Mouse (Mus musculus) testis, adult 2 months (tissue): Measurements from ENCODE around the gene 4930453N24Rik. TPM values are rescaled to one million over a fixed set of nuclear protein-coding genes. Genes with fewer than 3 reads are reported as not detected.

ENCODE experiments used
- H3K27ac ChIP-seq: fragments of 200-500 bp; 2 replicates; pipeline ENCODE4 v1.5.1; 2012; ENCODE audit warnings: low read depth, low read length; ENCODE audit not compliant: control insufficient read depth, insufficient read depth
- H3K27me3 ChIP-seq: fragments of 200-500 bp; 2 replicates; pipeline ENCODE4 v1.6.1; 2012; ENCODE audit warnings: mild to moderate bottlenecking, low read length, moderate library complexity; ENCODE audit not compliant: control insufficient read depth, insufficient read depth
- H3K36me3 ChIP-seq: fragments of 200-500 bp; 2 replicates; pipeline ENCODE4 v1.6.1; 2012; ENCODE audit warnings: mild to moderate bottlenecking, low read length; ENCODE audit not compliant: control insufficient read depth, insufficient read depth
- H3K4me1 ChIP-seq: fragments of 200-500 bp; 2 replicates; pipeline ENCODE4 v1.6.1; 2012; ENCODE audit warnings: low read length; ENCODE audit not compliant: control insufficient read depth, insufficient read depth
- H3K4me3 ChIP-seq: fragments of 200-500 bp; 2 replicates; pipeline ENCODE4 v1.5.1; 2012; ENCODE audit warnings: low read depth, mild to moderate bottlenecking, low read length, moderate library complexity, mixed read lengths; ENCODE audit not compliant: control insufficient read depth
- CTCF ChIP-seq: fragments of 200-500 bp; IDR thresholded peaks from 2 replicates; pipeline ENCODE4 v1.5.1; 2012; ENCODE audit warnings: low read depth, mild to moderate bottlenecking, inconsistent platforms, low read length, moderate library complexity; ENCODE audit not compliant: control insufficient read depth, insufficient read depth, insufficient replicate concordance
- POLR2A ChIP-seq: fragments of 200-500 bp; IDR thresholded peaks from 2 replicates; pipeline ENCODE4 v1.6.1; 2012; ENCODE audit warnings: low read depth, mild to moderate bottlenecking, inconsistent platforms, low read length, moderate library complexity; ENCODE audit not compliant: control insufficient read depth
- polyA plus RNA-seq: library from polyadenylated mRNA; depleted of rRNA; stranded (reverse); fragments of >200 nt; gene quantifications from 2 replicates; pipeline ENCODE4 v1.2.3, GENCODE M21; 2012

4930453N24Rik gene
- polyA plus RNA-seq, 1 experiment, result 159 TPM

DNA sequence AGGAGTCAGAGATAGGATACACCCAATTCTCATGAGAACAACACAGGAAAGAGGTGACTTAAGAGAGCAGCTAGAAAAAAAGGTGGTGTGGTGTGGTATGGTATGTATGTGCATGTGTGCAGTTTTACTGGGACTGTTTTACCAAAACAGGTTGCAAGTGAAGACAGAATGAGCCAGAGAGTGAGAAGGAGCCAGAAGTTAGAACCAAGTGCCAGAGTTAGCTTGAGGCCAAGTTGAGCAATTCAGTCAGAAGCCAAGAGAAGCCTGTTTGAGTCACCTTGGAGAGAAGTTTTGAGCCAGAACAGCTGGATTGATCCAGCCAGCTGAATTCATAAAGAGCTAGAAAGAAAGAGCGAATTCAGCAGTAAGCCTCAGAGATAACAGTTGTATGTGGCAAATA lies 4.6 kb upstream of the 4930453N24Rik start:
- Histone ChIP-seq H3K4me1 (peaks cover 3% of the 10 kb centered on the region; the same call in 1 of the 2 replicates), H3K4me3 (no peak overlapping the region), H3K36me3 (no peaks in the 10 kb centered on the region), H3K27me3 (no peaks in the 10 kb centered on the region), H3K27ac (no peak overlapping the region)
- no peak for TF ChIP-seq POLR2A
- TF ChIP-seq CTCF, result no peak

DNA sequence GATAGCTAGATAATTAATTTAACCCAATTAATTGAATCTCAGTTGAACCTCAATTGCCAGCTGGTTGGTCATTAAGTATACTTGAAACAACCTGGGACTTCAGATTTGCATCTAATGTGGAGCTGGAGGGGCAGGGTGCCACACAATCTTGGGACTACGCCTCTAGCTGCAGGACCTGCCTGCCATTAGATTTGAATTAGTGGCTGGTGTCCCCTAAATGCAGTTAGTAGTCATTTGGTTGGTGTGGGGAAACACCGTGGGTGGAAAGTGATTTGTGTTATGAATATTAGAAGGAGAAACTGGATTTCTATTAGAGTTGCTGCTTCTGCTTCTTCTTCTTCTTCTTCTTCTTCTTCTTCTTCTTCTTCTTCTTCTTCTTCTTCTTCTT lies 464 bp upstream of the 4930453N24Rik start:
- TF ChIP-seq POLR2A (no peak), CTCF (no peak)
- Histone ChIP-seq H3K27me3 (no peaks in the 10 kb centered on the region), H3K4me3 (peak overlapping the region; percentile 63; the same call in 1 of the 2 replicates), H3K36me3 (no peaks in the 10 kb centered on the region), H3K4me1 (peaks cover 3% of the 10 kb centered on the region; the same call in 1 of the 2 replicates), H3K27ac (0 out of 2 replicates have a peak overlapping the region, but pooled peaks have one; percentile 6)

DNA sequence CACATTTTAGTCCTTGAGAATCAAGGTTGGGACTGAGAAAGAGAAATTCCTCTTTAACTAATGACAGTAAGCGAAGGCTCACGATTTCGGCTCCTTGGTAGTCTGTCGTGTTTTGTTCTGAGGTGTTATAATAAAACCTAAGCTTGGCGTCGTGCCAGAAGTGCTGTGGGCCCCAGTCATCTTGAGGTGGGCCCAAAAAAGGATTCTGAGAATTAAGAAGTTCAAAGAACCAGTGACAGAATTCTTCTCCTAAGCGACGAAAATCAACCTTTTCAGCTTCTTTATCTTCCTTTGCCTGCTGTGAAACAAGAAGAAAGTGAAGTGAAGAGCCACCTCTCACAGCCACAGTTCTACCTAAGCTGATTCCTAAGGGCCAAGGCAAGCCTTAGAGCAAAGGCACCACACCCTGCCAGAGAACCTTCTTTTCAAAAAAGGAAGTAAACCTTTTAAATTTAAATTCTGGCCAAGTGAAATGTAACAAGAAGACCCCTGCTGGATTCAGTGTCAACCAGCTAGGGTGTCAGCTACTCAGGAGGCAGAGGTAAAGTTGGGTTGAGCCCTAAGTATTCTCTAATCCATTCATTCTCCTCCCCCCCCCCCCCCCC lies 4.2 kb downstream of the 4930453N24Rik start:
- Histone ChIP-seq H3K36me3 (no peaks in the 10 kb centered on the region), H3K27ac (no peak overlapping the region), H3K4me1 (peaks cover 3% of the 10 kb centered on the region; the same call in 1 of the 2 replicates), H3K4me3 (no peak overlapping the region), H3K27me3 (no peaks in the 10 kb centered on the region)
- TF ChIP-seq CTCF (no peak), POLR2A (no peak)

DNA sequence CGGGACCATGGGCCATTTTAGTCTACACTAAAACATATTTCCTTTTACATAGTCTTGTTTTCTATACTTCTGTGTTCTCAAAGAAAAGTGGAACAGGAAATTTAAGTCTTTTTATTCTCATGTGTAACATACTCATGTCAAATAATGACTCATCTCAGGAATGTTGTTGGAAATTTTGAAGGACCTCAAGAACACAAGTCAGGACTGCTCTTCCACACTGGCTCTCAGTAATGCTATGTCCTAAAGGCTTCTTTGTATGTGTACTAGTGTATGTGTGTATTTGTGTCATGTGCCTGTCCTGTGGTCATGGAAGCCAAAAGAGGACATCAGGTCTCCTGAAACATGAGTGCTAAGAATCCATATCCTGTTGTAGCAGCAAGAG lies 11.7 kb downstream of the 4930453N24Rik start:
- H3K27me3 ChIP-seq, result no peaks in the 10 kb centered on the region
- H3K36me3 ChIP-seq, result no peaks in the 10 kb centered on the region
- H3K27ac ChIP-seq, result no peak overlapping the region
- no peaks in the 10 kb centered on the region for H3K4me1 ChIP-seq
- no peak overlapping the region for H3K4me3 ChIP-seq
- TF ChIP-seq CTCF (no peak), POLR2A (no peak)

DNA sequence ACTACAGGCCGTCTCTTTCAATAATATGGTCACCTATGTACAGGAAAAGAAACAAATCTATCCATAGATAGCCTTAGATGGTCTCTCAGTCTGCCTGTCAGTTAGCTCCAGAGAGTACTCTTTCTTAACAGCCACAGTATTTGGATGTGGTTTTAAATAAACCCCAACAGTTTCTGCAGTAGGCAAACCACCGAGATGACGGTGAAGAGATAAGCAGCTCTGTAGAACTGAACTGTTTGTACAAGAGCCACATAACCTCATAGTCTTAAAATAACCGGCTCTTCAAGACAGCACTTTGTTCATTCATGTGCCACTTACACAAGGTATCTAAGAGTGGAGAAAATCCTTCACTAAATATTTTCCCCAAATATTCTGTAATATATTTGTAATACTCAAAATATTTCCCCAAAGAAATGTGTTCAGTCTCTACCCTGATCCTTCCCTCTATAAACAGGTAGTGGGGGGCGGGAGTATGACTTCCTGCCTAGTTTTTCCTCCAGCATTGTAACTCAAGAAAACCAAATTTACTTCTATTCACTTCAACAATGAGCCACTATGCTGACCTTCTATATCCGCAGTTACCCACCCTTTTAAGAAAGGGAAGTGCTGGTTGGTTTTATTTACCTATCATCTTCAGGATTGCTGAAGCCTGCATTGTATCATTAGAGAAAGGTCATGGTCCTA lies 12.3 kb downstream of the 4930453N24Rik start:
- TF ChIP-seq CTCF (no peak), POLR2A (no peak)
- Histone ChIP-seq H3K4me3 (no peak overlapping the region), H3K27me3 (no peaks in the 10 kb centered on the region), H3K36me3 (no peaks in the 10 kb centered on the region), H3K4me1 (no peaks in the 10 kb centered on the region), H3K27ac (no peak overlapping the region)

DNA sequence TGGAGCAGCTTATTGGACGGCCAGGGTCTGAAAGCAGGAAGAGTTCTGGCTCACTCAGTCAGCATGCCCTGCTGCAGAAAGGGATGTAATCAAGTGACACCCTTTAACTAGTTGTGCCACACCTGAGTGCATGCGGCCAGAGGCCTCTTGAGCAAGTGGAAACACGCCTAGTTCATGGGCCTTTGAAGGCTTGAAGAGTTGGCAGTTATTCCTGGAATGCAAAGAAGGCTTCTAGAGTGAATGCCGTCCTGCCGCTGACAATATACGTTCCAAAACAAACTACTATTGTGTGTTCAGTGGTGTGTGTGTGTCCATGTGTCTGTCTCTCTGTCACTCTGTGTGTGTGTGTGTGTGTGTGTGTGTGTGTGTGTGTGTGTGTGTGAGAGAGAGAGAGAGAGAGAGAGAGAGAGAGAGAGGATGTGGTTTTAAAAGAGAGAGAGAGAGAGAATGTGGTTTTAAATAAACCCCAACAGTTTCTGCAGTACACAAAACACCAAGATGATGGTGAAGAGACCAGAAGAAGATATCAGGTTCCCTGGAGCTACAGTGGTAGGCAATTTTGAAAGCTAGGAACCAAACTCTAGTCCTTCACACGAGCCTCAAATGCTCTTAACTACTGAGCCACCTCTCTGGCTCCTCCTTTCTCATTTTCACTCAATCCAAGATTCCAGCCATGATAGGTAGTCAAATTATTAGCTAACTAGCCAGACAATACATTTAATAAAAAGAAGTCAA lies 13.1 kb downstream of the 4930453N24Rik start:
- Histone ChIP-seq H3K4me3 (no peak overlapping the region), H3K36me3 (no peaks in the 10 kb centered on the region), H3K4me1 (no peaks in the 10 kb centered on the region), H3K27me3 (no peaks in the 10 kb centered on the region), H3K27ac (peak overlapping the region; percentile 29; the same call in 1 of the 2 replicates)
- no peak for TF ChIP-seq CTCF
- TF ChIP-seq POLR2A, result no peak

DNA sequence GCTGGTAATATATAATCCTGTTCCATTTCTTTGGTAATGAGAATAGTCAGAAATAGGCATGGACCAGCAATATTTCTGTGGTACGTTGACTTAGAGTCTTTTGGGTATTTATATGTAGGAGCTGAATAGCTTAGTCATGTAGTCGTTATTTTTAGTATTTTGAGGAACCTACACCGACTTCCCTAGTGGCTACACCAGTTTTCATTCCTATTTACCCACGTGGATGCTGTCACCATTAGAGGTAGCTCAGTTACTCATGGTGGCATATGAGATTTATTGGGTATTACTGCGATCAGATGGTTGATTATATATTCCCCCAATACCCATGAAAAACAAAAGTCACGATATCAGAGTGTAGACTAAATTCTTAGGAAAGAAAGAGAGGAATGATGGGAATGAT lies 14.6 kb downstream of the 4930453N24Rik start:
- Histone ChIP-seq H3K4me1 (no peaks in the 10 kb centered on the region), H3K27ac (no peak overlapping the region), H3K36me3 (no peaks in the 10 kb centered on the region), H3K4me3 (no peak overlapping the region), H3K27me3 (no peaks in the 10 kb centered on the region)
- TF ChIP-seq CTCF, result no peak
- no peak for TF ChIP-seq POLR2A
